Mouse (Mus musculus): ENCODE data around the gene Hipk3. TPM values are rescaled to one million over a fixed set of nuclear protein-coding genes. Genes with fewer than 3 reads are reported as not detected.

Hipk3 gene
- total RNA-seq, 1 experiment from 2014 or later = 45.4 TPM

GRCm38 (mm10) chr2:104430566-104430965 is 63.7 kb downstream of the Hipk3 start:
- no peak for ATAC-seq (ENCODE audit: extremely low read depth, insufficient number of reproducible peaks, low FRiP score, poor library complexity, severe bottlenecking)

GRCm38 (mm10) chr2:104426112-104426511 is 68.1 kb downstream of the Hipk3 start:
- no peak for ATAC-seq (ENCODE audit: extremely low read depth, insufficient number of reproducible peaks, low FRiP score, poor library complexity, severe bottlenecking)

- ATAC-seq (ENCODE audit: extremely low read depth, insufficient number of reproducible peaks, low FRiP score, poor library complexity, severe bottlenecking) = no peak
Measured at GRCm38 (mm10) chr2:104422230-104422629, 72.0 kb downstream of the Hipk3 start.

GRCm38 (mm10) chr2:104420805-104421204 is 73.4 kb downstream of the Hipk3 start:
- no peak for ATAC-seq (ENCODE audit: extremely low read depth, insufficient number of reproducible peaks, low FRiP score, poor library complexity, severe bottlenecking)

GRCm38 (mm10) chr2:104419999-104420398 is 74.2 kb downstream of the Hipk3 start:
- ATAC-seq (ENCODE audit: extremely low read depth, insufficient number of reproducible peaks, low FRiP score, poor library complexity, severe bottlenecking) = no peak

GRCm38 (mm10) chr2:104419411-104419810 is 74.8 kb downstream of the Hipk3 start:
- ATAC-seq (ENCODE audit: extremely low read depth, insufficient number of reproducible peaks, low FRiP score, poor library complexity, severe bottlenecking) = no peak

- ATAC-seq (ENCODE audit: extremely low read depth, insufficient number of reproducible peaks, low FRiP score, poor library complexity, severe bottlenecking) = no peak
Measured at GRCm38 (mm10) chr2:104413011-104413410, 81.2 kb downstream of the Hipk3 start.

- ATAC-seq (ENCODE audit: extremely low read depth, insufficient number of reproducible peaks, low FRiP score, poor library complexity, severe bottlenecking) = no peak
Measured at GRCm38 (mm10) chr2:104412496-104412895, 81.8 kb downstream of the Hipk3 start.

GRCm38 (mm10) chr2:104411806-104412205 is 82.4 kb downstream of the Hipk3 start:
- ATAC-seq (ENCODE audit: extremely low read depth, insufficient number of reproducible peaks, low FRiP score, poor library complexity, severe bottlenecking) = no peak

- ATAC-seq (ENCODE audit: extremely low read depth, insufficient number of reproducible peaks, low FRiP score, poor library complexity, severe bottlenecking) = no peak
Measured at GRCm38 (mm10) chr2:104410963-104411545, 83.2 kb downstream of the Hipk3 start, which contains the start of gene D430041D05Rik. Gene D430041D05Rik, minus strand, starts transcription at chr2:104411013.

GRCm38 (mm10) chr2:104409851-104410821 is 84.1 kb downstream of the Hipk3 start:
- ATAC-seq (ENCODE audit: extremely low read depth, insufficient number of reproducible peaks, low FRiP score, poor library complexity, severe bottlenecking) = no peak

GRCm38 (mm10) chr2:104408351-104408750 is 85.9 kb downstream of the Hipk3 start:
- ATAC-seq (ENCODE audit: extremely low read depth, insufficient number of reproducible peaks, low FRiP score, poor library complexity, severe bottlenecking) = no peak

- ATAC-seq (ENCODE audit: extremely low read depth, insufficient number of reproducible peaks, low FRiP score, poor library complexity, severe bottlenecking) = no peak
Measured at GRCm38 (mm10) chr2:104407913-104408312, 86.3 kb downstream of the Hipk3 start.

- no peak for ATAC-seq (ENCODE audit: extremely low read depth, insufficient number of reproducible peaks, low FRiP score, poor library complexity, severe bottlenecking)
Measured at GRCm38 (mm10) chr2:104404036-104404435, 90.2 kb downstream of the Hipk3 start.

- ATAC-seq (ENCODE audit: extremely low read depth, insufficient number of reproducible peaks, low FRiP score, poor library complexity, severe bottlenecking) = no peak
Measured at GRCm38 (mm10) chr2:104398651-104399290, 95.5 kb downstream of the Hipk3 start.

- ATAC-seq (ENCODE audit: extremely low read depth, insufficient number of reproducible peaks, low FRiP score, poor library complexity, severe bottlenecking) = no peak
Measured at GRCm38 (mm10) chr2:104395961-104396360, 98.3 kb downstream of the Hipk3 start.

GRCm38 (mm10) chr2:104394769-104395168 is 99.5 kb downstream of the Hipk3 start:
- no peak for ATAC-seq (ENCODE audit: extremely low read depth, insufficient number of reproducible peaks, low FRiP score, poor library complexity, severe bottlenecking)

GRCm38 (mm10) chr2:104392700-104393312 is 101.4 kb downstream of the Hipk3 start:
- no peak for ATAC-seq (ENCODE audit: extremely low read depth, insufficient number of reproducible peaks, low FRiP score, poor library complexity, severe bottlenecking)

GRCm38 (mm10) chr2:104389231-104389630 is 105.0 kb downstream of the Hipk3 start:
- ATAC-seq (ENCODE audit: extremely low read depth, insufficient number of reproducible peaks, low FRiP score, poor library complexity, severe bottlenecking) = no peak
